Mouse (Mus musculus) MEL (cell line): ENCODE data around the gene Olfr91.
A peak's percentile ranks its signal among the peaks of the same experiment; 100 is the strongest.

Source experiments
- CHD1 ChIP-seq: IDR thresholded peaks from 2 replicates; pipeline ENCODE4 v1.6.1; 2012; ENCODE audit warnings: low read depth, mild to moderate bottlenecking, inconsistent platforms, low read length, improper control_type of control experiment
- CTCF ChIP-seq, 3 experiments: IDR thresholded peaks in 2 of 3; conservative IDR thresholded peaks in 1 of 3; 2 replicates each; pipeline ENCODE4 v1.5.1; 2011 to 2012; ENCODE audit warnings: low read length in 3 of 3, low read depth in 2 of 3, mild to moderate bottlenecking in 2 of 3, improper control_type of control experiment in 1 of 3, inconsistent platforms in 1 of 3, mixed read lengths in 1 of 3, moderate library complexity in 1 of 3; ENCODE audit not compliant: control insufficient read depth in 1 of 3, insufficient read depth in 1 of 3, poor library complexity in 1 of 3, severe bottlenecking in 1 of 3
- EP300 ChIP-seq, 2 experiments: IDR thresholded peaks; 2 replicates each; pipeline ENCODE4 v1.6.1; 2011; ENCODE audit warnings: improper control_type of control experiment in 2 of 2, low read length in 2 of 2, low read depth in 1 of 2, mild to moderate bottlenecking in 1 of 2
- POLR2A ChIP-seq, 2 experiments: IDR thresholded peaks; 2 replicates each; pipeline ENCODE4 v1.6.1; 2011 to 2012; ENCODE audit warnings: low read length in 2 of 2, mild to moderate bottlenecking in 2 of 2, control low read depth in 1 of 2, improper control_type of control experiment in 1 of 2, low read depth in 1 of 2, moderate library complexity in 1 of 2; ENCODE audit not compliant: control insufficient read depth in 1 of 2, insufficient read depth in 1 of 2, poor library complexity in 1 of 2

GRCm38 (mm10) chr17:37083327-37083726, 14.8 kb downstream of the Olfr91 start:
- peak; percentile 48 to 54 (median 52) for TF ChIP-seq CTCF (IDR thresholded peaks at IDR 0.05 in 2 of 3, conservative IDR thresholded peaks at IDR 0.05 in 1 of 3; ENCODE audit: control insufficient read depth in 1 of 3, insufficient read depth in 1 of 3, low read depth in 2 of 3, low read length in 3 of 3, poor library complexity in 1 of 3, severe bottlenecking in 1 of 3)
- no peak for TF ChIP-seq POLR2A (IDR thresholded peaks at IDR 0.05; ENCODE audit: control insufficient read depth in 1 of 2, insufficient read depth in 1 of 2, low read depth in 1 of 2, low read length in 2 of 2, poor library complexity in 1 of 2)
- no peak for TF ChIP-seq EP300 (IDR thresholded peaks at IDR 0.05; ENCODE audit: low read depth in 1 of 2, low read length in 2 of 2)
- no peak for TF ChIP-seq CHD1
